Mouse (Mus musculus) limb, embryonic 10.5 days (tissue): Measurements from ENCODE around the gene Tead3. TPM values are rescaled to one million over a fixed set of nuclear protein-coding genes. Genes with fewer than 3 reads are reported as not detected.

Source experiments
- DNase-seq: peaks from one replicate; pipeline ENCODE4 v3.0.0-alpha.2; 2017; ENCODE audit warnings: low spot score
- H3K27ac ChIP-seq: fragments of 300-500 bp; sonication (generic); 2 replicates; pipeline ENCODE4 v1.5.1; 2016; ENCODE audit warnings: mild to moderate bottlenecking
- H3K27me3 ChIP-seq: fragments of 300-500 bp; sonication (generic); 2 replicates; pipeline ENCODE4 v1.6.1; 2016; ENCODE audit warnings: low read depth, mild to moderate bottlenecking; ENCODE audit not compliant: poor library complexity, severe bottlenecking
- H3K36me3 ChIP-seq: fragments of 300-500 bp; sonication (generic); 2 replicates; pipeline ENCODE4 v1.6.1; 2016; ENCODE audit warnings: mild to moderate bottlenecking, moderate library complexity
- H3K4me1 ChIP-seq: fragments of 300-500 bp; sonication (generic); 2 replicates; pipeline ENCODE4 v1.6.1; 2016
- H3K4me3 ChIP-seq: fragments of 300-500 bp; sonication (generic); 2 replicates; pipeline ENCODE4 v1.5.1; 2016; ENCODE audit warnings: mild to moderate bottlenecking, moderate library complexity
- H3K9me3 ChIP-seq: fragments of 300-500 bp; sonication (generic); replicated peaks from 2 replicates; pipeline ENCODE4 v1.6.1; 2016; ENCODE audit warnings: mild to moderate bottlenecking
- WGBS: fragments of 180-500 bp; shearing (Covaris S2); methylation state at CpG from one replicate; pipeline ENCODE4 v1.1.7; 2016; 5-methylcytosine and 5-hydroxymethylcytosine counted together
- polyA plus RNA-seq: library from polyadenylated mRNA; unstranded; fragments of >200 nt; fragmentation: Nextera tagmentation; extraction: Ambion mirVana; gene quantifications from 2 replicates; pipeline ENCODE4 v1.2.1, GENCODE M21; 2016

Tead3 gene
- polyA plus RNA-seq: 5.2 and 9.8 TPM in 2 replicates

DNA sequence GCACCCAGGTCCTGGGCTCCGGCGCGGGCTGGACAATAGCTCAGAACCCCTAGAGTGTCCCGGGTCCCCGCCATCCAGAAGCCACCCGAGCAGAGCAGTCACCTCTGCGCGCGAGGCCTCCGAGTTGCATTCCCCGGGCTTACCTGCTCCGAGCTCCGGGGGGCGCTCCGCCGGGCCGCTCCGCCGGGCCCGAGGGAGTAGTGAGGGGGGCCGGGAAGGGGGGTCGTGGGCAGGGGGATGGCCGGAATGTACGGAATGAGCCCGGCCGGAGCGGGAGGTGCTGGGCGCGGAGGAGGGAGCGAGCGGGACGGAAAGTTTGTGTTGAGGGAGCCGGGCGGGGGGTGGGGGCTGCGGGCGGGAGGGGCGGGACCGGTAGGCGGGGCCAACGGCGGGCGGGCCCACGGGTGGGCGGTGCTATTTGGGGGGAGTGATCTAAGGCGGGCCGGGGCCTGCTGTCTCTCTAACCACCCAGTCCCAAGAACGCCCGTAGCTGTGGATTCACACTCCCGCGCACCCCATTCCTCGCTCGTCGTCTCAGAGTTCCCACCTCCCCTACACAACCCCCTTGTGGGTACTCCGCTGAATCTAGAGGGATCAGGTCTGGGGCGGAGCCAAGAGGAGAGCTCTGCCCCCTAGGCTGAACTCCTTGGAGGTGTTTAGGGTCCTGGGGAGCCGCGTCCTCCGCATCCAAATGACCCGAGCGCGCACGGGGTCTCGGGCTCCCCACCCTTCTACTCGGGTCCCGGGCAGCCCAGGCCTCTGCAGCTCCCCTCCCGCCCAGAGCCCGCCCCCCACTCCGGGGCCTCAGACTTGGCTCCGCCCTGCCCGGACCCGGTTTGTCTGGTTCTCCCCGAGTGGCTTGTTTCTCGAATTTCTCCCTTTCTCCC, at the start of gene Tead3:
Gene Tead3 (minus strand): TSS at position 352 of the 887 bp plus-strand sequence.
- H3K4me1 ChIP-seq: peaks cover 65% of the 10 kb centered on the region
- peaks cover 17% of the 10 kb centered on the region for H3K27me3 ChIP-seq
- H3K27ac ChIP-seq: peak within 1 kb of the TSS; percentile 96
- H3K36me3 ChIP-seq: no peaks in the 10 kb centered on the region
- peak within 1 kb of the TSS; percentile 86 for H3K4me3 ChIP-seq
- no peaks in the 10 kb centered on the region for H3K9me3 ChIP-seq
- under 1% methylated on average over 61 of the region's 73 CpGs for WGBS
- DNase-seq: peak; percentile 93

DNA sequence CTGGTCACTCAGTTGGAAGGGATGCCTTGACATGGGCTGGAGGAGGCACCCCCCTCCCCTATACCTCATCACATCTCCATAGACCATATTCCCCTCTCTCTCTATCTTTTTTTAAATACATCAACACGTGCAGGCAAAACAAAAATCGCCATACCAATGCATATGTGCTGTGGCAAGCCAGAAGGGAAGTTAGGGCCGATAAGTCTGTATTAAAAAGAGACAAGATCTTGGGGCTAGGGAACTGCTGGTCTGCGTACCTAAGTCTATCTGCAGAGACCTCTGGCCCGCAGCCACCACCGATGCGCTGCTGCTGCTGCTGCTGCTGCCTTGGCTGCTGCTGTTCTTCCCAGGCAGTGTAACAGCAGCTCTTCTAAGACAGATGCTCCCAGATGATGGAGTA, 44.4 kb upstream of the Tead3 start:
- Histone ChIP-seq H3K4me3 (no peak overlapping the region), H3K27me3 (0 out of 2 replicates have a peak, but pooled peaks cover 4% of the 10 kb centered on the region), H3K36me3 (peaks cover 30% of the 10 kb centered on the region), H3K27ac (no peak overlapping the region), H3K4me1 (peaks cover 22% of the 10 kb centered on the region), H3K9me3 (no peaks in the 10 kb centered on the region)
- 81% methylated on average over 7 of the region's 7 CpGs for WGBS
- DNase-seq: no peak

DNA sequence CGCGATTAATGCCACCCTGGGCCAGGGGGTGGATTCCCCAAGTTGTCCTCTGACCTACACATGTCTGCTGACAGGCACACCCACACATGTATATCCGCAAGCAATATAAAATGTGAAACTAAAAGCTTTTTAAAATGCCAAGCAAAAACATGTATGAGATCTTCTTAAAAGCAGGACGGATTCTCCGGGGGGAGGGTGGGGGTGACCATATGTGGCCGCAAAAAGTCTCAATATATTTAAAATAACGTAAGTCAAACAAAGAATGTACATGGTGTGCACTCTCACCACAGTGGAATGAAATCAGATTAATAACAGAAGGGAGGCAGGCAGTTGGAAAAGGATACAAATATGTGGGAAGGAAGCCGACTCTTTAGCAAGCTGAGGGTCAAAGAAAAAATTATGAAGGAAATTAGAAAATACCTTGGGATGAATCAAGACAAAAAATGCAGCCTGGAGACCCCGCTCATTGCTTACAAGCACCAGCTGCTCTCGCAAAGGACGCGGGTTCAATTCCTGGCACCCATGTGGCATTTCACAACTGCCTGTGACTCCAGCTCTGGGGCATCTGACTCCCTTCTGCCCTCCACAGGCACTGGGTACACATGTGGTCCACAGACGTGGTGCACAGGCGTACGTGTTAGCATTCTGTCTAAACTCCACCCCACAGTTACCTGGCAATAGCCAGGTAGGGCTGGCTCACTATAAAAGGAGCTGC, 43.6 kb upstream of the Tead3 start:
- Histone ChIP-seq H3K4me1 (peaks cover 22% of the 10 kb centered on the region), H3K4me3 (no peak overlapping the region), H3K9me3 (no peaks in the 10 kb centered on the region), H3K27me3 (peaks cover 8% of the 10 kb centered on the region; the same call in 1 of the 2 replicates), H3K36me3 (peaks cover 22% of the 10 kb centered on the region), H3K27ac (no peak overlapping the region)
- 84% methylated on average over 15 of the region's 15 CpGs for whole genome bisulfite sequencing
- DNase-seq: no peak

GRCm38 (mm10) chr17:28391568-28392432, 41.2 kb upstream of the Tead3 start:
- peak overlapping the region; percentile 68 for H3K27ac ChIP-seq
- H3K27me3 ChIP-seq: peaks cover 32% of the 10 kb centered on the region
- no peaks in the 10 kb centered on the region for H3K36me3 ChIP-seq
- DNase-seq: no peak
- no peaks in the 10 kb centered on the region for H3K9me3 ChIP-seq
- peak overlapping the region; percentile 38 for H3K4me3 ChIP-seq
- H3K4me1 ChIP-seq: peaks cover 27% of the 10 kb centered on the region
- 5% methylated on average over 24 of the region's 25 CpGs for WGBS

GRCm38 (mm10) chr17:28388534-28388933, 37.9 kb upstream of the Tead3 start:
- no peaks in the 10 kb centered on the region for H3K36me3 ChIP-seq
- no peaks in the 10 kb centered on the region for H3K9me3 ChIP-seq
- 87% methylated on average over 3 of the region's 3 CpGs for WGBS
- no peak overlapping the region for H3K27ac ChIP-seq
- H3K27me3 ChIP-seq: peaks cover 48% of the 10 kb centered on the region
- no peak for DNase-seq
- no peak overlapping the region for H3K4me3 ChIP-seq
- peaks cover 24% of the 10 kb centered on the region for H3K4me1 ChIP-seq

DNA sequence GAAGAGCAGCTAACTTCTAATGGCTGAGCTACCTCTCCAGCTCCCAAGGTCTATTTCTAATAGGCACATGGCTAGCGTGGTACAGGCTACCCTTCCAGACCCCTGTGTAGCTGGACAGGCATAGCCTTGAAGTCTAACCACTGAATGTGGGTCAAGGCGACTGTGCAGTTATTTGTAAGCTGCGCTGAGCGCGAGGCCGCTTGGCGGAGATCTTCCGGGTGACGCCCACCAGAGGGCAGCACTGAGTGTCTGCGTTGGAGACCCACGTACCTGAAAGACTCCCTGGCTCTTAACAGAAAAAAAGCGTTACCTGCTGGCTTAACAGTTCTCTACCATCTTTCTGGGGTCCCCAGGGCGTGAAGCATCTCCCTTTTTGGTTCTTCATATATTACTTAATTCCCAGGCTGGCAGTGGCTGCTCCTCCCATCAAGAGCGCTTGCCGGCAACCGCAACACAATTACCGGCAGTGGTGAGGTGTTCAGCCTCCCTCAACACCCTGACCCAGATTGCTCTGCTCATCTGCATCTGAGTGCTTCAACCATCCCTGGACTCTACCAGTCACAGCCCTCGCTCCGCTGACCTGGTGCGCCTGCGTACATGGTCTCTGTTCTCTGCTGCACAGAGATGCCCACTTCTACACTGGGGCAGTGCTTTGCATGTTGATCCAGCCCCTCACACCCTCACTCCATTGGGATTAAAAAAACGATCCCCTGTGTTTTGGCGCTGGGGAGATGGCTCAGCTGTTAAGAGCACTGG, 35.7 kb upstream of the Tead3 start:
- H3K4me3 ChIP-seq: peak overlapping the region; percentile 29; the same call in 1 of the 2 replicates
- H3K27ac ChIP-seq: no peak overlapping the region
- WGBS: 5% methylated on average over 23 of the region's 23 CpGs
- H3K4me1 ChIP-seq: peaks cover 11% of the 10 kb centered on the region
- no peaks in the 10 kb centered on the region for H3K9me3 ChIP-seq
- no peaks in the 10 kb centered on the region for H3K36me3 ChIP-seq
- DNase-seq: peak; percentile 94
- peaks cover 47% of the 10 kb centered on the region for H3K27me3 ChIP-seq

- peaks cover 46% of the 10 kb centered on the region for H3K27me3 ChIP-seq
- no peaks in the 10 kb centered on the region for H3K9me3 ChIP-seq
- H3K4me1 ChIP-seq: peaks cover 14% of the 10 kb centered on the region
- WGBS: 75% methylated on average over 4 of the region's 4 CpGs
- H3K27ac ChIP-seq: no peak overlapping the region
- no peak overlapping the region for H3K4me3 ChIP-seq
- H3K36me3 ChIP-seq: no peaks in the 10 kb centered on the region
- DNase-seq: no peak
Observed at GRCm38 (mm10) chr17:28384298-28384697, 33.7 kb upstream of the Tead3 start.

- Histone ChIP-seq H3K9me3 (no peaks in the 10 kb centered on the region), H3K4me3 (no peak overlapping the region), H3K36me3 (no peaks in the 10 kb centered on the region), H3K4me1 (peaks cover 12% of the 10 kb centered on the region), H3K27ac (no peak overlapping the region), H3K27me3 (peaks cover 25% of the 10 kb centered on the region)
- DNase-seq: no peak
- WGBS: 7% methylated on average over 6 of the region's 6 CpGs
Observed at GRCm38 (mm10) chr17:28380255-28380654, 29.6 kb upstream of the Tead3 start.

GRCm38 (mm10) chr17:28375592-28376061, 25.0 kb upstream of the Tead3 start:
- Histone ChIP-seq H3K9me3 (no peaks in the 10 kb centered on the region), H3K4me1 (peaks cover 17% of the 10 kb centered on the region), H3K27me3 (peaks cover 44% of the 10 kb centered on the region), H3K27ac (no peak overlapping the region), H3K4me3 (no peak overlapping the region), H3K36me3 (no peaks in the 10 kb centered on the region)
- WGBS: 10% methylated on average over 17 of the region's 17 CpGs
- DNase-seq: no peak

DNA sequence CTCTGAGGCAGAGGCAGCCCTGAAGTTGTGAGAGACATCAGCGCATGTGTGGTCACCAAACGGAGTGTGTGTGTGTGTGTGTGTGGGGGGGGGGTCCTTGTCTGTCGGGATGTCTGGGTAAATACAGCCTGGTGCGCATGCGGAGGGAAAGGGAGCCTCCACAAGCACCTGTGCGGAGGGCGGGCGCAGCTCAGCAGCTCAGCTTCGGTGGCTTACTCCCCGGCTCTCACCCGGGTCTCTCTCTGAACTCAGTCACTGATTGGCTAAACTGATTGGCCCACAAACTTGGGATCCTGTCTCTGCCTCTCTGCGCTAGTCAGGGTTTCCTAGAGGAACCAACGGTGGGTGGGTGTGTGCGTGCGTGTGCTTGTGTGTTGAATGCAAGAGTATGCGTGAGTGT, 23.9 kb upstream of the Tead3 start:
- Histone ChIP-seq H3K27ac (no peak overlapping the region), H3K27me3 (peaks cover 39% of the 10 kb centered on the region), H3K36me3 (no peaks in the 10 kb centered on the region), H3K4me1 (peaks cover 13% of the 10 kb centered on the region), H3K9me3 (no peaks in the 10 kb centered on the region), H3K4me3 (no peak overlapping the region)
- 15% methylated on average over 16 of the region's 16 CpGs for WGBS
- no peak for DNase-seq

GRCm38 (mm10) chr17:28373821-28374220, 23.2 kb upstream of the Tead3 start:
- 16% methylated on average over 10 of the region's 10 CpGs for WGBS
- no peak overlapping the region for H3K4me3 ChIP-seq
- no peaks in the 10 kb centered on the region for H3K9me3 ChIP-seq
- DNase-seq: peak; percentile 76
- peaks cover 39% of the 10 kb centered on the region for H3K27me3 ChIP-seq
- H3K4me1 ChIP-seq: peaks cover 15% of the 10 kb centered on the region
- H3K36me3 ChIP-seq: no peaks in the 10 kb centered on the region
- no peak overlapping the region for H3K27ac ChIP-seq

DNA sequence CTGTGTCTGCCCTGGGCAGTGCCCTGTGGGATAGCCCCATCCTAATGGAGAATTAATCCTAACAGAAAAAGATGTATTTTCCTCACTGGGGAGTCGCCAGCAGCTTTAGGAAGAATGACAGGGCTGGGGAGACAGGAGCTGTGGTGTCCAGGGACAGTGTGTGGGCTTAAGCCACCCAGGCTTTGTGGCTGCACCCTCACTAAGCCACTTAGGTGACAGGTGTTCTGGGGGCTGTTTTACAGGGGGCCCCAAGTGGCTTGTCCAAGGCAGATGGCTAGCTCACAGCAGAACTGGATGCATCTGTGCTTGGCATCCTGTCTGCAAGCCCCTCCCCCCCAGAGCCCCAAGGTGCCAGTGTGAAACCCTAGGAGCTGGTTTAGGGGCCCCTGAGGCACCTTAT, 21.3 kb upstream of the Tead3 start:
- 67% methylated on average over 1 of the region's 1 CpGs for WGBS
- no peak overlapping the region for H3K27ac ChIP-seq
- no peak overlapping the region for H3K4me3 ChIP-seq
- no peaks in the 10 kb centered on the region for H3K9me3 ChIP-seq
- peaks cover 15% of the 10 kb centered on the region for H3K4me1 ChIP-seq
- no peak for DNase-seq
- peaks cover 39% of the 10 kb centered on the region for H3K27me3 ChIP-seq
- H3K36me3 ChIP-seq: no peaks in the 10 kb centered on the region
